Mouse (Mus musculus) mouse trophoblast stem cell (cell line): Measurements from ENCODE around the gene Tnfrsf23.
"Not testable (repeated sequence)": the region's sequence is repeated elsewhere in the genome, so short reads cannot be mapped to it uniquely, and the experiment has no call there.

ENCODE experiments used
- in situ Hi-C, 2 experiments: fragments of 300-500 bp; cut with MseI, MboI; formaldehyde crosslinking; loops; 2 replicates in 1 of 2; 3 replicates in 1 of 2; pipeline ENCODE4 v1.15.1; 2025

Gene Tnfrsf23

DNA sequence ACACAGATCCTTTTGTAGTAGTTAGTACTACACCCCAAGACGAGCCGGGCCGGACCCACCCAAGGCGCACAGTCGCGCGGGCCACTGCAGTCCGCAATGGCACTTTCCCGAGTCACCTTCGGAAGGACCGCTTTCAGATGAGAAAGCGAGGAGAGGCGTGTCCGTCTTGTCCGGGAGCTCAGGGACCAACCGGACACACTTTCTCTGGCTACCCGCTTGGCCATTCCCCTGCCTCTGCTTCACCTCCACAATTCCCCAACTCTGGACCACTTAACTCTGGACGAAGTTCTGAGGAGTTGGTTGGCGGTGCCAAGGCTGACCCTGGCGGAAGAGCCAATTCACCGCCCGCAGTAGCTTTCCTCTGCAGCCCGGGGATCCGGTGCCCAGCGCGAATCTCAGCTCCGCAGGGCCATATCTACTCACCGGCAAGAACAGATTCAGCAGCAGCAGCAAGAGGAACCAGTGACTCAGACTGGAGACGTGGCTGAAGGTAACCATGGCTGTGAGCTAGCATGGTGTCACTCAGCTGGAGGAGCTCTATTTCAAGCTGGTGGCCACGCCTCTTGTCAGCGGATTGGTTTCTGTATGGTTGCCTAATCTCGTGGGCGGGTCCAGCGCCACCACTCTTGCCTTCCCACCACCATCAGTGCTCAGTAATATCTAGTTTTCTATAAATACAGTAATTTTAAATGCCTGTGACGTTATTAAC, at the start of gene Tnfrsf23:
Tnfrsf23 (minus strand) TSS at position 514 of the 709 bp plus-strand sequence.
- in situ Hi-C loops = no loop called here

DNA sequence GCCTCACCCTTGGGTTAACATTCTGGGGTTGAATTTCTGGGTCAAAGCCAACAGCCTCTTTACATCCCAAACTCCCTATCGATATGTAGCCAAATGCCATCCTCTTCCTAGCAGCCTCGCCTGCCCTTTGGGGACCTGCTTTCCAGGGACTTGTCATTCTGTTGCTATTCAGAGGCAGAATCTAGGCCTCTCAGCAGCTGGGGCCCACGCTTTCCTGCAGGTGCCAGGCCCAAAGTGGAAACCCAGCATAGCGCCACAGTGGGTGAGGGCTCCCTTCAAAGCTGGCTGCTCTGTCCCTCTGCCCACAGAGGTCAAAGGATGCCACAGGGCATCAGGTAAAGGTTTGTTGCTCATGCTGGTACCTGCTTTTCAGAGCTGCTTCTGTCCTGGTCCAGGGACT, 48.1 kb upstream of the Tnfrsf23 start:
- in situ Hi-C loops = no loop called here

DNA sequence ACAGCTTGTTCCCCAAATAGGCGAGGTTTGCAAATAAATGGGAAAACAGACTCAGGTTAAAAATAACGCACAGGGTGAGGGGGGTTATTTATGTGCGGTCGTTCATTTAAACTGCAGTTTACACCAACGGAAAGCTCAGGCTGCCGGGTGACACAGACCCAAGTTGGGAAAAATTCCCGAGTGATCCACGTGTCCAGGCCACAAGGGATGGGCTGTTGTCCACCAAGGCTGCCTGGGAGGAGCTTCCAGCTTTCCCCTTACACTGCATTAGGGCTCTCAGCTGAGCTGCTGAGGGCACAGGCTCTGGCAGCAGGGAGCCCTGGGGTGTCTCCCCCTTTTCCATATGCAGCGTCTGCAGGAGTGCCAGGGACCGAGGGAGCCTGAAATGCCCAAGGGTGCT, 44.2 kb upstream of the Tnfrsf23 start:
- in situ Hi-C loops = no loop called here

DNA sequence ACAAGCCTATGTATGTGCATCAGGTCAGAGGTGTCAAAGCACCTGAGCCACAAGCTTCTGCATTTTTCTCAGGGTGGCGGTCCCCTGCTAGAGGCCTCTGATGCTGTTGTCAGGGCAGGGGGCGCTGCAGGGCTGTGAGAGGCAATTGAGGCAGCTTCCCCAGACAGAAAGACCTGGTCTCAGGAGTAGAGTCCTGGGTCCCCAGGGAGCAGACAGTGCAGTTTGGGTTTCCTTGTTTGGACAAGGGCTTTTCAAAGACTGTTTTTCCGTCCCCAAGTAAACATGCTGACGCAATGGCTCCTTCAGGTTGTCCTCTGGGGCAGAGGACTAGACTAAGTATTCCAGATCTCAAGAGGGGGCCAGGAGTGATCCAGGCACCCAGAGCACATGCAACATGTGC, 40.7 kb upstream of the Tnfrsf23 start:
- in situ Hi-C loops = no loop called here

DNA sequence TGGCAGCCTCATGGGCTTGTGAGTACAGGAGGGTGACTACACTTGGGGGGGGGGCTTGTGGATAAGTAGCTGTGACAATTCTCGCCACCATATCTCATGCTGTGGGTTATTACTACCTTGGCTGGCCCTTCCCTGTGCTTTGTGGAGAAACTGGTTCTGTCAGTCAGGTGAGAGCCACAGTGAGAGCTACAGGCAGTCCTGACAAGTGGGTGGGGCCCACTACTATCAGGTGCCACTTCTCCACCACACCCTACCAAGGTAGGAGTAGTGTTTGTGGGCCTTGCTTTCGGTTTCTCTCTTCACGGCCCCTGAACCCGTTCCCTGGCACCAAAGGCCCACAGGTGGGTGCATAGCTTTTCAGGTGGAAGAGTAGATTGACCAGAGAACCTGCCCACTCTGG, 38.2 kb upstream of the Tnfrsf23 start:
- in situ Hi-C loops = no loop called here

DNA sequence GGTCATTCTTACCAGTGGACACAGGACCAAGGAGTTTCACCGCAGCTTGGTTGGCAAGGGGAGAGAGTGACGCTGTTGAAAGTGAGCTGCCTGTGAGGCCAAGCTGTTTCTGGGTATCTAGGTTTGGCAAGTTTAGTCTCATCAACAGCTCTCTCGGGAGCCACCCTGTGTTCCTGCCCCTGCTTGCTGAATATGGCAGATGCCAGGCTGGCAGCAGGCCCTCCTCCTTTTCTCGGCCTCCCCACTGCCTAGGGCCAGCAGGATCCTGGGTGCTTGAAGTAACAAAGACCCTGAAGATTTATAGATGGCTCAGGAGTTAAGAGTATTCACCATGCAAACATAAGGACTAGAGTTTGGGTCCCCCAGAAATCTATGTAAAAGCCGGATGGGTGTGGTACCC, 37.0 kb upstream of the Tnfrsf23 start:
- in situ Hi-C loops = no loop called here

DNA sequence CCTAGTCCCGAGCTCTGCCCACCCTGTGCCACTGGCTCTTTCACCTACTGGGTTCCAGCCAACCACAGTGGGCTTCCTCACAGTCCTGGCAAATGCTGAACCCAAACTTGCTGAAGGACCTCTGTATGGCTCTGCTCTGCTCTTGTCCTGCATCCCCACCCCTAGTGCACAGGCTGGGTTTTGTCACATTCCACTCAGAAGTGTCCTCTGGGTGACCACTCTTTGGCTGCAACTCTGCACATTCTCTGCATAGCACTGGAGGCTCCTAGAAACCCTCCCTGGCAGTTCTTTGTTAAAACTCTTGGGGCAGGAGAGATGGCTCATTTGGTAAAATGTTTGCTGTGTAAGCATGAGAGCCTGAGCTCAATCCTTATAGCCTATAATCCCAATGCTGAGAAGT, 32.1 kb upstream of the Tnfrsf23 start:
- in situ Hi-C loops = no loop called here

DNA sequence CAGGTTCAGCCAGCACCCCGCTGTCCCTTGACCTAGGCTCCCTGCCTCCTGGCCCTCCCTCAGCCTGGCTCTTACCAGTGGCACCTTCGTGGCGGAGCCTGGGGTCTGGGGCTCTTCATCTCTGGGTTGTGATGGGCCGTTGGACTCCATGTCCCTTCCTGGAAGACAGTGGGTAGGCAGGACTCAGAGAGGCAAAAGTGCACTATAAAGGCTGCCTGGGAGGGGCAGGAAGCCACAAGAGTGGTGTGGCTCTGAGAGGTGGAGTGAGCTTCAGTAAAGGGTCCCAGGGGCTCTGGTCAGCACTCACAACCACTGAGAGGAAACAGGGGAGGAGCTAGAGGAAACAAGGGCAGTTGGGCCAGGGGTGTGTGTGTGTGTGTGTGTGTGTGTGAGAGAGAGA, 27.7 kb upstream of the Tnfrsf23 start:
- in situ Hi-C loops = no loop called here

DNA sequence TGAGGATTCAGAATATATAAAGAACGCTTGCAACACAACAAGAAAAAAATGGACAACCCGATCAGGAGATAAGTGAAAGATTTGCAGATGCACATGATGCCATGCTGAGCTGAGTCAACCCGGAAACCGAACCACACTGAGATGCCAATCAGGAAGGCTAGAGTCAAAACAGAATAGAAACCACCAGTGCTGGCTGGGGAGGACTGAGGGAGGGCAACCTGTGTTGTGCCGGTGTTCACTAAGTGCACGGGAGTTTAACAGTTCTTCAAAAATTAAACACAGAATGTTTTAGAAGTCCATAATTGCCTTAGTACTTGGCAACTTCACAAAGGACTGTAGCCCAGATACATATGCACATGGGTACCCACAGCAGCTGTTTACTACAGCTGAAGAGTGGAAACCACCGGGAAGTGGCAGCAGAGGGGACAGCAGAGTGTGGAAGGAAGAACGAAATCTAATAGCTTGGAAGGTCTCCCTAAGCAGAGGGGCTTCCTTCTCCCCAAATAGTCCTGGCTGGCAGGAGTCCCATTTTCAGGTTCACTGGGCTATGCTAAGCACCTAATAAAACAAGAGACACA, 27.2 kb upstream of the Tnfrsf23 start:
- in situ Hi-C loops = no loop called here

DNA sequence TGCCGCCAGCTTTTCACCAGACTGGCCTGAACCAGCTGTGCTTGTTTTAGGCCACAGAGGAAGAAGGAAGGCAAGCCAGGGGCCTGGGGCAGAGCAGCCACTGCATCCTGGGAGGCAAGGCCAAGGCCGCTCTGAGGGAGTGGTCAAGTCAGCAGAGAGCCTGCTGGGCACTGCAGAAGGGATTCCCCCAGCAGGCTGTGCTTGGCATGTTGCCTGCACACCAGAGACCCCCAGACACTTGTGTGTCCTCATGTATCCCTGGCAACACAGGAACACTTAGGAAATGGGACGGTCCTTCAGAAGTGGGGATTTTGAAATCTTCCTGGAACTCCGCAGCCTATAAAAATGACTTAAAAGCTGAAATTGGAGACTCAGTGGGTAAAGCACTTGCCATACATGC, 26.4 kb upstream of the Tnfrsf23 start:
- in situ Hi-C loops = no loop called here

DNA sequence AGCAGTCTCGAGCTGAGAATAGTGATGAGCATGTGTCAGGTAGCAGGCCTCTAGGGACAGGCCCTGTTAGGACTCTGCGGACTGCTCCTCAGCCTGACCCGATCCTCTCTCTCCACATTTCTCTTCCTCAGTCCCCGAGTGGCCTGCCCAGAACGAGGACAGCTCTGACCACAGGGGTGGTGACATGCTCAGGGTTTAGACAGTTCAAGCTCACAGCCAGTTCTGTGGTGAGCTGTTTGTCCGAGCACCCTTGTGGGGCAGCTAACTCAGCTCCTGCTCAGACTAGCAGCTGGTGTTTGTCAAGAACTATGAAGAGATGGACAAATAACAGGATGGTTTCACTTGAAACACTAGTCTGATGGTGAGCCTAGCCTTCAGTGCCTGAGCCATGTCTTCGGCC, 25.7 kb upstream of the Tnfrsf23 start:
- in situ Hi-C loops = no loop called here

DNA sequence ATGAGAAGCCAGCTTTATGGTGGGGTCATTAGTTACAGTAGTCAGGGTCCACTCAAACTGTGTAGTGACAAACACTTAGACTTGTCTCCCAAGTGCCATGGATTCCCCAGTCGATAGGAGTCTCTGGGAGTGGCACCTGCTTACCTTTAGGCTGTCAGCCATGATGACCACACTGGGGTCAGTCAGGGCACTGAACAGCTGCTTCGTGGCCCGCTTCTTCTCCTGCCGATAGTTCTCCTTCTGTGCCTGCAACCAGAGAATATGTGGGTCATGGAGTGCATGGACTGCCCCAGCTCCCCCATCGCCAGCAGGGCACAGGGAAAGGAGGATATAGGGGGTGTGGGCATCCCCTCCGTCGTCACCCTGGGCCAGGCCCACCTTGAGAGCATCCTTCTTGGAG, 23.7 kb upstream of the Tnfrsf23 start:
- in situ Hi-C loops = loop anchor here (5.0 kb wide), 1 partner anchor 38 kb away; no protein-coding TSS in a partner anchor

DNA sequence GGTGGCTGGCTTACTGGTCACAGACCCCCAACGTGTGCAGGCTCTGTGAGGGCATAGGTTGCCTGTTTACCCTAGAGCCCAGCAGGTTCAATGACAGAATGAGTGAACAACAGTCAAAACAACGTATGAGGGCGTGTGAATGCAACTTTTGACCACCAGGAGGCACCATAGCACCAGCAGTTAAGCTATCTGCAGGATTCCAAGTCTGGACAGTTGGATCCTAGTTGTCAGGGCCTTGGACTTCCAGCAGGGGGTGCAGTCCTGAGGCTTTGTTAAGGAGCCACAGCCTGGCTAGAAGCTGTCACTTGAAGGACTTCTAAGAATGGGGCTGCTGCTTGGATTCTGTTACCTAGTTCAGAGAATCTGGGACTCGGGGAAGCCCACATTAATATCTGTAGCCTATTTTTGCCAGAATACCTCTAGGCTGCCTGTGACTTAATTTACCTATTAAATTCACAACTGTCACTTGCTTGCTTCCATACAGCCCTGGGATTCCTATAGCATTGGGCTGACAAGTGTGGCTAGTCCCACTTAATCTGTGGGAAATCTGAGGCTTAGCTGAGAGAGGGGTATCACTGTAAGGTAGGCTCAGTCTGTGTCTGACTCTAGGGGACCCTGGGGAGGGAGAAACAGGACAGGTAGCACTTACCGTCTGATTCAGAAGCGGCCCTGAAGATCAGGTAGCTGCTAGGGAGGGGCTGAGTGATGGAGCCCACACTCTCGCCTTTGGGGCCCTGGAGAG, 21.2 kb upstream of the Tnfrsf23 start:
- in situ Hi-C loops = loop anchor here (5.0 kb wide), 1 partner anchor 40 kb away; no protein-coding TSS in a partner anchor

DNA sequence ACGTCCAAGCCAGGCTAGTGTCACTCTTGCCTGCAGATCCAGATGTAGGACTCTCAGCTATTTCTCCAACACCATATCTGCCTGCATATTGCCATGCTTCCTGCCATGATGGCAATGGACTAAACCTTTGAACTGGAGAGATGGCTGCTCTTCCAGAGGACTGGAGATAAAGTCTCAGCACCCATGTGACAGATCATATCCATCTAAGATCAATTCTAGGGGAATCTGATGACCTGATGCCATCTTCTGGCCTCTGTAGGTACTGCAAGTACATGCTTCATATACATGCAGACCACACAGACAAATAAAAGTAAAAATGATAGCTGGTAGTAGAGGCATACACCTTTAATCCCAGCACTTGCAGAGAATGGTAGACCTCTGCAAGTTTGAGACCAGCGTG, 10.5 kb upstream of the Tnfrsf23 start:
- in situ Hi-C loops = loop anchor here in 1 of 2 experiments (5.0 kb wide), 1 partner anchor 84 kb away; no protein-coding TSS in a partner anchor

DNA sequence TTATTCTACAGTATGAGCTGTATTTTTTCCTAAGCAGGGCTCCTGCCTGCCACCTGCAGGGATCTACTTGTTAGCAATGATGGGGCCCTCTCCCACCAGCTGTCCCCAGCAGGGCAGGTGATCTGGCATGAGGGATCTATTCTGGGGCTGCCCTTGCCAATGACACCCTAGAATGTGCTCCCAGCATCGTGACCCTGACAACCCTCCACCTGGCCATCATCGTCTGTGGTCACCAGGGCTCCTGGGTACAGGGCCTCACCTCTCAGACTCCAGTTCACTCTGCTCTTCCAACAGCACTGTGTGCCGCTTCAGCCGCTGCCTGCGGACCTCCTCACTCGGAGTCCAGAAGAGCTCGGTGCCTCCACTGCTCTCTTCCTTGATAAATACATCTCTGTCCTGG, 8.9 kb upstream of the Tnfrsf23 start:
- in situ Hi-C loops = loop anchor here in 1 of 2 experiments (5.0 kb wide), 1 partner anchor 82 kb away; no protein-coding TSS in a partner anchor

DNA sequence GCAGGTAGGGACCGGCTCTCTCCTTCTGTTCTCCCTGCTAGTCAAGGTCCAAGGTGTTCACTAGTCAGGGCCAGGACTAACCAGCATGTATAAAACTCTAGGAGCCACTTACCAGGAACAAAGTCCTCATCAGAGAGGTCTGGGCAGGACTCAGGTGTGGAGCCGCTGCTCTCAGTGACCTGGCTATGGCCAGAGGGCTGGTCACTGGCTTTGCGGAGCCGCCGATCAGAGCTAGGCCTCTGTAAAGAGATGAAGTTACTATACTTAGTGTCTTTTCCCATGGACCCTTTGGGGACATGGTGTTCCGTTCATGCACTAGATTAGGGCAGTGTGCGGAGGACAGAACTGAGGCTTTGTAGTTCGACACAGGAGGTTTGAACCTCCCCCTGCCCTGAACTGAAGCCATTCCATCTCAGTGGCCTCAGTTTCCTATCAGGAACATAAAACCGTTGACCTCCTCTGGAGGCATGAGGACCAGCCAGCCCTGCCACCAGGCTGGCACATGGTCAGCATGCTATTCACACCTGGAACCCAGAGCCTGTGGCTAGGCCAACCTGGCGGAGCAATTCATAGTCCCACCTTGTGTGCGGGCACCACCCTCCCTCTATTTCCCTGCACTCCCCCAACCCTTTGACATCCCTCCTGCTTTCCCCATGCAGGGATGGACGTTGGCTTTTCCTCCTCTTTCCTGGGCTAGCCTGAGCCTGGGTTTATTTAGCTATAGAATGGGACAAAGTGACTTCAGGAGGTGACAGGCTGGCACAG, 7.3 kb upstream of the Tnfrsf23 start:
- in situ Hi-C loops = loop anchor here in 1 of 2 experiments (5.0 kb wide), 1 partner anchor 81 kb away; no protein-coding TSS in a partner anchor

DNA sequence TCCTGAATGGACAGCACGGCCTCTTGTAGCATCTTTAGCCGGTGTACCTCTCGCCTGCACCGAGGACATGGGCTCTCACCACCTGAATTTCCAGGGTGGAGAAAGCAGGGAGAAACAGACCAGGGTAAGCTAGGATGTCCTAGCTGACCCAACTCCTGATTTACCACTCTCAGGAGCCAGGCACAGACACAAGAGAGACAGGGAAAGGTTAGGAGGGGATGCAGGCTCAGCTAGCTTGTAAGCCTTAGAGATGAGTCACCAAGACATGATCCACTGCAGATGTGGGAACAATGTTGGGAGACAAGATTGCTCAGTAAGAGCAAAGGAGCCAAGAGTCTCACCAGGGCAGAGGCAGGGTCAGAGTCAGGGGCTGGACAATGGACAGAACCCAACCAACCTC, 6.2 kb upstream of the Tnfrsf23 start:
- in situ Hi-C loops = loop anchor here in 1 of 2 experiments (5.0 kb wide), 1 partner anchor 80 kb away; no protein-coding TSS in a partner anchor

DNA sequence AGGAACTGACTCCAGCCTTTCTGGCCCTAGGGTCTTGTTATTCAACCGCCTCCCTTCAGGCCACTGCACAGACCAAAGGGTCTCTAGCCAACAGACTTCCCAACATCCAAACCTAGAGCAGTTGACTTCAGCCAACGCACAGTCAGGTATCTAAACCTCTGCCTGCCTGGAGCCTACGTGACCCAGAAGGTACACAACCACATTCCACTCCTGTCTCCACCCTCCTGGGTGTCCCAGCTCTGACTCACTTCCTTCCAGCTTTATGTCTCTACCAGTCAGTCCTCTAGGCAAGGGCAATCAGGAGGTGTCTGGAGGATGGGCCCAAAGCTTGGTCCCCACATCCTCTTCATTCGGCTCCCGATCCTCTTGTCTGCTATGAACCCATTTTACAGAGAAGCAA, 5.5 kb upstream of the Tnfrsf23 start:
- in situ Hi-C loops = loop anchor here in 1 of 2 experiments (5.0 kb wide), 1 partner anchor 79 kb away; no protein-coding TSS in a partner anchor

DNA sequence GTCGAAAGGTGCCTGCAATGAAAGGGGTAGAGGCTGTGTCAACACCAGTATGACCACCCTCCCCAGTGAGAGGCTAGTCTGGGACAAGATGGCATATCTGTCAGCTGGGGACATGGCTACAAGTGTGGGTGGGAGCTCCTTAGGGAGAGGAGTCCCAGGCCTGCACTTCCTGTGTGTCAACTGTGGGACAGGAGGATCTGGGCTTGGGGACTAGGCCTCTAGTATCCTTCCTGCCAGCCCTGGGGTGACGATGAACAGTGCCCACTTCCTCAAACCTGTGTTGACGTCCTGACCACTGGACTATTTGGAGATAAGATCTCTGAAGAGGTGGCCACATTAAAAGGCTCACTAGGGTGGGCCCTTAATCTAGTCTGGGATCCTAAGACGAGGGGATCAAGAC, 4.3 kb upstream of the Tnfrsf23 start:
- in situ Hi-C loops = loop anchor here in 1 of 2 experiments (5.0 kb wide), 1 partner anchor 78 kb away; no protein-coding TSS in a partner anchor

DNA sequence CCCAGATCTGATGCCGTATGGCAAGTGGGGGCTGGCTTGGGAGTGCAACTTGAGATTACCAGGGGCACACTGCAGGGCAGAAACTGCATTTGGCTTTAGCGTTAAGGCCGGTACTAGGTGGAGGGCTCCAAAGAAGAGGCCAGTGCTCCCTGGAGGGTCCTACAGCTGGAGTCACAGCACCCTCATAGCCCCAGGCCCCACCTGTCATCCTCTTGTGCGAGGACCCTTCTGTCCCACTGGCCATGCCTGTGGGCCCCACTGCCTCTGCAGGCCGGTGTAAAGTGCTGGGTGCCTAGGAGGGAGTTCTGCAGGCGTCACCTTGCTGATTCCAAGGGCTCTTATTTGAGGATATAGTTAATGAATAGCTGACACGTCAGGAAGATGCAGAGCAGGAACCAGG, 3.8 kb upstream of the Tnfrsf23 start:
- in situ Hi-C loops = no loop called here

DNA sequence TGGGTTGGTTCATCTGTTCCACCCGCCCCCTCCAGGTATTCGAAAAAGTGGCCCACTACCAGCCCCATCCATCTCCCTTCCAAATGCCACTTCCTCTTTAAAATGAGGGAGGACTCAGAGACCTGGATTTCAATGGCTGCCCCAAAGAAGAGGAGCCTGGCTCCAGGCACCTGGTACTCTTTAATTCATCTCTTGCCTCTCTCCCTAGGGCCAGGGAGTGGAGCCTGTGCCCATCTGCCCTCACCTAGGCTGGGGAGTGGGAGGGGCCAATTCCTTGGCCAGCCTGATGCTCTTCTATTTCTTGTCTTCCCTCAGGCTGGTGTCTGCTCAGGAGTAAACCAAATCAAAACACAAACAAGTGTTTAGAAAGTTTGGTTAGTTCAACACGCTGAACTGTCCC, 1.0 kb upstream of the Tnfrsf23 start:
- in situ Hi-C loops = not testable (repeated sequence)

DNA sequence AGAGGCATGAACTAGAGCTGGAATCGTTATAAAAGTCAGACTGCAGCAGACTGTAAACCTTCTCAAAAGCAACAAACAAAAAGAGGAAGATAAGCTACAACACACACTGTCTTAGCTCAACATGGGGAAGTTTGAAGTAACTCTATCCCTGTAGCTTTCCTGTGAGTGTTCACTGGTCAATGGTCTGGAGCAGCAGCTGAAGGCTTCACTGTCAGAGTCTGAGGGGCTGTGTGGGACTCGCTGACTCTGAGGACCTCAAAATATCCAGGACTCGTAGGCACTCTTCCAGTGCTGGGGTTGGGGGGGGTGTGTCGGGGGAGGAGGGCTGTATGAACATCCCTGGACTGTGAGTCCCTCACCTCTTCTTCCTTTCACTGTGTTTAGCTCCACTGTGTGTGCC, 519 bp upstream of the Tnfrsf23 start:
- in situ Hi-C loops = not testable (repeated sequence)
